Mouse (Mus musculus): ENCODE data around the gene Ddx21.
"Not testable (repeated sequence)": the region's sequence is repeated elsewhere in the genome, so short reads cannot be mapped to it uniquely, and the experiment has no call there.

Gene Ddx21
- long read RNA-seq, experiment 1, full-length matches to known transcripts = 8 of 21 reads
- long read RNA-seq, experiment 1, partial matches to known transcripts = 11 of 21 reads
- long read RNA-seq, experiment 1, other reads (novel, unspliced or antisense) = 2 of 21 reads
- long read RNA-seq, experiment 2, full-length matches to known transcripts = 3 of 24 reads
- long read RNA-seq, experiment 2, partial matches to known transcripts = 21 of 24 reads
- long read RNA-seq, experiment 2, other reads (novel, unspliced or antisense) = 0 of 24 reads

DNA sequence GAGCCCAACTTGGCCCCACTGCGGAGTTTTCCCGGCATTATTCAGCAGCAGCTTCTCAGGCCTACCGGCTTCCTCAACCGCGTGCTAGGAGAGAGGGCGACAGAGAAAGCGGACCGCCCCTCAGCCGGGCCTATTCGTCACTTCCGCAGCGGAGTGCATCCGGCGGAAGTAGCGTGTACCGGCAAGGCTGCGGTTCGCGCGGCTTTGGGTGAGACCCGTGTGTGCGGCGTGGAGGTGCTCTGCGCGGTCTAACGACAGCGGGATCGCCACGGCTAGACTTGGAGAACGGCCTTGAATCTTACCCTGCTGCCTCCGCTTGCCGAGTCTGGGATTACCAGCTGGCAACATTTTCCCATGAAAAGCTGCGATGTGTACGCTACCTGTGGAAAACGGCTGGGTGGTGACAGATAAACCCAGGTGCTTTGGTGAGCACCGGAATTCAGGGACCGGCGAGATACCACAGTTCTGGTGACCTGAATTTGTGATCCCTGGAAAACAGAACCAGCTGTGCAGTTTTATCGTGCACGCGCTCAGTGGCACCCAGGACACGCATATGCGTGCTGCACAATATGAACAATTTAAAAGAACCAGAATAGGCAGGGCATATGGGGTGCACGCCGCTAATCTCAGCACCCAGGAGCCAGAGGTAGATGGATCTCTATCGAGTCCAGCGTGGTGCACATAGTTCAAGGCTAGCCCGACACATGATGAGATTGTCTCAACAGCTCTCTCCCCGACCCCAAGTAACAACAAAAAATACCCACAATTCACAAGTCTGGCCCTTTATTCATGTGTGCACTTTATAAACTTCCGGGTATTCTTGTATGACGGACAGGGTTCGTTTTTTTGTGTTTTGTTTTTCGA, at the start of gene Ddx21:
Gene Ddx21, minus strand, starts transcription at position 105 of the 864 bp plus-strand sequence.
- intact Hi-C loops (cut with DNase I) = no loop called here

DNA sequence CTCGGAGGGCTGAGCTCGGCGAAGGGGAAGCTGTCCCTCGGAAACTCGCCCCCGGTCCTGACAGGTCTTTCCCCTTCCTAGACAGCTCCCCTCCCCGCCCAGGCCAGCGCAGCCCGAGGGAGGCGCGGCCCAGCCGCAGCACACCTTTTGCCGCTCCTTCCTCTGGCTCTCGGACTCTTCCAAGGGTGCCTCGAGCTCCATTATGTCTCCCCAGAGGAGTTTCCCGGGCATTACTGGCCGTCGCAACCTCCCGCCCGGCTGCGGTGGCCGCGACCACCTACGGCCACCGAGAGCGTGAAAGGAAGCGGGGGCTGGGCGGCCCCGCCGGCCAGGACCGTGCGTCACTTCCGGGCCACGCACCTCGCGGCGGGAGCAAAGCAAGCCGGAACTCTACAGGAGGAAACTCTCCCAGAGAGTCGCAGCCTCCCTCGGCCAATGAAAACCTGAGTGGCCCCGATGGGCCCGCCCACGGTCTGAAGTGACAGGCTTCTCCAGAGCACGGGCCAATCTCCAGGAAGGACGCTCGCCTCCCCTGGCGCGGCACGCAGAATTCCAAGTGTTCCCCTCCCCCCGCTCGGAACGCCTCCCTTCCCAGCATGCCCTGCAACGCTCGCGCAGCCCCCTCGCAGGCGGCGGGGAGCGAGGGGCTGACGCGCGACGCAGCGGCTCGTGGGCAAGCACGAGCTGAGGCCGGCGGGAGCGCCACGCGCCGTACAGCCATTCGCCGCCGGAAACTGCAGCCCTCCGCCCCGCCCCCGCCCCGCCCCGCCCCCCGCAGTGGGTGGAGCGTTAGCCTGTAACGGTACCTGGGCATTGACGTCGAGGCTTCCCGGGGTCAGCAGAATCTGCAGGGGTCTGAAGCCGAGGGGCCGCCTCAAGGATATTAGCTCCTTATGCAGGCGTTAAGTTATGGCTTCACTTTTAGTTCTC, 49.1 kb upstream of the Ddx21 start, which contains the start of gene Ddx50:
Gene Ddx50, minus strand, starts transcription at position 338 of the 930 bp plus-strand sequence.
- intact Hi-C loops (cut with DNase I) = no loop called here

DNA sequence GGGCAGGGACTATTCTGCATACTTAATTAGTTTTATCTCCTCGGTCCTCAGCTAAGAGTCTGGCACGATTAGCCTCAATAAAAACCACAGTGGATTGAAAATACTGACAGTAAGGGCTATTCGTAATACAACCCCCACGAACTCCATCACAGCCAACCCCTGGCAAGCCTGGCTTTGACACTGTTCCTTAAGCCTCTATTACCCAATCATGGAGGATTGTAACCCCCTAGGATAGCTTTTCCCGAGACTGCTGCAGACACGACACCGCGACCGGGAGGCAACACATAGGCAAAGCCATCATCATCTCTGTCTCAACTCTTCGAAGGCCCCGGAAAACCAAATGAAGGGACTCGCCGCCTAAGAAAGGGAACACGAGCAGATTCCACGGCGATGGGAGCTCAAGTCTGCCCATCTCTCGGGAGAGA, 48.3 kb upstream of the Ddx21 start:
- intact Hi-C loops (cut with DNase I) = no loop called here

DNA sequence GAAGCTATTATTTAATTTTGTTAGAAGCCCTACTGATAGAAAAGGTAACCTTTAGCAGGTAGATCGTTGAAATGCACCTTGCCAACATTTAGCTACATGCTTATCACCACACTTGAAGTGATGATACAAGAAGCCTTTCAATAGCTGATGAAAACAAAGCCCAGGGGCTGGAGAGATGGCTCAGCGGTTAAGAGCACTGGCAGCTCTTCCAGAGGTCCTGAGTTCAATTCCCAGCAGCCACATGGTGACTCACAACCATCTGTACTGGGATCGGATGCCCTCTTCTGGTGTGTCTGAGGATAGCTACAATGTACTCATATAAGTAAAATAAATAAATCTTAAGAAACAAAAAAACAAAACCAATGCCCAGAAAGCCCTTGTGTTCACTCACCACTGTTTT, 2.1 kb upstream of the Ddx21 start:
- intact Hi-C loops (cut with DNase I) = no loop called here

DNA sequence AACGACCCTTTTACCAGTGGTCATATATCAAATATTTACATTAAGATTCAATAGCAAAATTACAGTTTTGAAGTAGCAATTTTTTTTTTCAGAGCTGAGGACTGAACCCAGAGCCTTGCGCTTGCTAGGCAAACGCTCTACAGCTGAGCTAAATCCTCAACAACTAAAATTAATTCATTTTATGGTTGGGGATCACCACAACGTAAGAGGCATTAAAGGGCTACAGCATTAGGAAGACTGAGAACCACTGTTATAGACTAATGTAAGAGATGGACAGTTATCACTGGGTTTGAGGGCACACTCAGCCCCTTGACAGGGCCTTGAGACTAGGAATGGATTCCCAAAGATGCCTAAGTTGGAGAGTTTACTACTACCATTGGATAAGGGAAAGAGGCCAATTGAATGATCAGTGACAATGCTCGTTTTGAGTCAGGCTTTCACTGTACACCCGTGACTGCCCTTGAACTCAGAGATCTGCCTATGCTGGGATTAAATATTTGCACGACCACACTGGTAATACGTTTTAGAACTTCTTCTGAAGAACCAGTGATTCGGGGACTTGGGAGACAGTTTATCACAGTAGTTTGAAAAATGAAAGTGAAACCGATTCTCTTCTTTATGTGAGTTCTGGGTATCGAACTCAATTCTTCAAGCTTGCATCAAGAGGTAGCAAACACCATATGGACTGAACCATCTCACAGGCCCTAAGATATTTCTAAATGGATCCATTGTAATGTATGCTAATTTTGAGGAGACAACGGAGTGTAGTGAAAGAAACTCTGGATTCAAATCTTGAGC, 1.4 kb upstream of the Ddx21 start:
- intact Hi-C loops (cut with DNase I) = no loop called here

DNA sequence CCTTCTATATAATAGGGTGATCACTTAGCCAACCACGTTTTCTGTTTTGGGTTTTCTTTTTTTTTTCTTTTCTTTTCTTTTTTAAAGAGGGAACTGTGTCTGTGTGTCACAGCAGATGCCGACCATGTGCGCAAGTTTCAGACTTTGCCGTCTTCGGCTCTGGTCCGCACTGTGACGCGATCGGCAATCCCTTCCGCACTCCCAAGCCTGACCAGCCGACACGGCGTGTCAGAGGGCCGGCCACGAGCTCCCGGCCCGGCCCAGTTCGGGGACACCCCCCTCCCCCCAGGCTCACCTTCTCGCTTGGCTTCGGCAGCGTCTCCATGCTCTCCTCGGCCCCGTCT, 276 bp downstream of the Ddx21 start:
- intact Hi-C loops (cut with DNase I) = no loop called here

DNA sequence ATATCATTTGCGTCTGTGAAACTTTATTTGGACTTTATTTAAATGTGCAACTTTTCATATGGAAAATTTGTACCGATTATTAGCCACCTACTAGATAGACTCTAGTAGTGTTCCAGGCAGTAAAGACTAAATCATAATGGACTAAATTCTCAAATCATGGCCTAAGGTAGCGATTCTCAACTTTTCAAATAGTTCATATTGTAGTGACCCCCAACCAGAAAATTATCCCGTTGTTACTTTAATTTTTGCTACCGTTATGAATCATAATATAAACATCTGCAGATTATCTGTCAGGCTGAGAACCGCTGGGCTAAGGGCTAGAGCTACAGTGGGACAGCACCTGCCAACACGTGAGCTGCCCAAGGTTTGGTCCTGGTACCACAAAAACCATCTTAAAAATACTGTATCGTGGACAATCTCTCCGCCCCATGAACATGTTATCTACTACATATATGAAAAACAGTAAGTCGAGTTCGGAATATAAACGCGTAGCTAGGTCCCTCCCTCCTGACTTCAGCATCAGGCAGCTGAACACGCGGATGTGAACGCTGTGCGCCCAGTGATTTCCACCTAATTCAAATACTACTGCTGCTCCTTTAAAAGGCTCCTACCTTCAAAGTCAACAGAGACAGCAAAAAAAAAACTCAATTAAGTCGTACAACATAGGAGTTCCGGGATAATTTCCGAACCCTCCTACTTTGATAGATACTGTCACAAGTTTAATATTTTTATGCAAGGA, 859 bp downstream of the Ddx21 start:
- intact Hi-C loops (cut with DNase I) = no loop called here

DNA sequence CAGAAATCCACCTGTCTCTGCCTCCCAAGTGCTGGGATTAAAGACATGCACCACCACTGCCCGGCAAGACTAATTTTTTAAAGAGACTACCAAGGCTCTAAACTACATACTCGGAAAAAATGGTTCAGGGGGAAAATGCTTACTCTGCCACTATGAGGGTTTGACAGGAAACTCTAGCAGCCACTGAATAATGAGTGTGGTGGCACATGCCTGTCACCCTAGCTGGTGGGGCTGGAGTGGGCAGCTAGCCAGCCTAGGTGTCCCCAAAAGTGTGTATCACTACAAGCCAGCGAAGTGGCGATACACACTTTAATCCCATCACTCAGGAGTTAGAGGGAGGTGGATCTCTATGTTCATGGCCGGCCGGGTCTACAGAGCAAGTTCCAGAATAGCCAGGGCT, 2.0 kb downstream of the Ddx21 start:
- intact Hi-C loops (cut with DNase I) = no loop called here

DNA sequence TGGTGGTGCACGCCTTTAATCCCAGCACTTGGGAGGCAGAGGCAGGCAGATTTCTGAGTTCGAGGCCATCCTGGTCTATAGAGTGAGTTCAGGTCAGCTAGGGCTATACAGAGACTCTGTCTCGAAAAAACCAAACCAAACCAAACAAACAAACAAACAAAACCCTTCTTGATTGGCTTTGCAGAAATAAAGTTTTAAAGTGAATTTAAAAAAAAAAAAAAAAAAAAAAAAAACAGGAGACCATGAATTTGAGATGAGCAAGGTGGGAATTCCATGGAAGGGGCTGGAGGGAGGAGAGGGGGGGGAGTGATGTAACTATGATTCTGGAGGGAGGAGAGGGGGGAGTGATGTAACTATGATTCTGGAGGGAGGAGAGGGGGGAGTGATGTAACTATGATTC, 2.8 kb downstream of the Ddx21 start:
- intact Hi-C loops (cut with DNase I) = loop anchor here (5.0 kb wide), 1 partner anchor 48 kb away; no protein-coding TSS in a partner anchor

DNA sequence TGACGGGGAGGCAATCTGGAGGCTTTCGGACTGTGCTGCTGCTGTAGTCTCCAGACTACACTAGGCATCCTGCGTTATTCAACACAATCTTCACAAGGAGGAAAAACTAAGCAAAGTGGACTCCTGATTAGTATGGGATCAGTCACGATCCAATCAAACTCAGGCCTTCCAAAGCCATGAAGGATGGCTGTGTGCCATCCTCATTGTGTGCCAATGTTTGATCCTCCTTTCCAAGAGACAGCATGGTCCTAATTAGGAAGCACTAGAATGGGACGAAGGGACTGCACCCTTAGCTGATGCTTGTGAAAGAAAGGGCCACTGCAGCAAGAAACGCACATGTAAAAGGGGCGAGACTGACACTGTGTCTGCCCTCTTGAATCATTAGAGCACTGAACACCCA, 9.6 kb downstream of the Ddx21 start:
- intact Hi-C loops (cut with DNase I) = no loop called here

DNA sequence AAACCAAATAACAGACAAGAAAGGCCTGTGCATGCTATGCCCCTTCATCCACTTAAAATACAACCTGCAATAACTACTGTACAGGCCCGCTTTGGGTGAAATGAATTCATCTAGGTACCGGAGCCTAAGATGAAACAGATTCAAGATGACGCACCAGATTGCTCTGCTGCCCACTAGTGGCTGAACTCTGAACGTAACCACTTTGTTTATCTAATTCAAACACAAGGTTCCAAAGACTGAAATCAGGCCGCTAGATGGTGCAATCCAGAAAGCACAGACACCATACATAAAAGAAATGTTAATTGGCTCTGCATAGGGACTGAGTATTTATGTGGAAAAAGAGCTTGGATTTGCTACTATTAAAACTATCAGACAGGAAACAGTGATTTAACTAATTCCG, 11.9 kb downstream of the Ddx21 start:
- intact Hi-C loops (cut with DNase I) = no loop called here

DNA sequence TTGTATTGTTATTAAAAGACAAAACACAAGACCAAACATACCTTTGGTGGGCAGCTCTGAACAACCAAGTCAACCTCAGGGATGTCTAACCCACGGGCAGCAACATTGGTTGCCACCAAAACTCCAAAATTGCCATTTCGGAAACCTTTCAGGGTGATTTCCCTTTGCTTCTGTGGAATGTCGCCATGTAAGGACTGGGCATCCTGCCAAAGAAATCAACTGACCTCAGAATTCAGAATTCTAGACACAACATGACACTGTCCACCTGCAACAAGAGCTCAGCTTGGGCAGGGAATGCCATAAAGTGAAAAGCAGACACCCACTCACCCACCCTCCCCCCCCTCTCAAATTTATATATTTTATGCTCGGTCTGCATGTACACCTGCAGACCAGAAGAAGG, 13.5 kb downstream of the Ddx21 start:
- intact Hi-C loops (cut with DNase I) = loop anchor here (5.0 kb wide), 1 partner anchor 34 kb away; no protein-coding TSS in a partner anchor

DNA sequence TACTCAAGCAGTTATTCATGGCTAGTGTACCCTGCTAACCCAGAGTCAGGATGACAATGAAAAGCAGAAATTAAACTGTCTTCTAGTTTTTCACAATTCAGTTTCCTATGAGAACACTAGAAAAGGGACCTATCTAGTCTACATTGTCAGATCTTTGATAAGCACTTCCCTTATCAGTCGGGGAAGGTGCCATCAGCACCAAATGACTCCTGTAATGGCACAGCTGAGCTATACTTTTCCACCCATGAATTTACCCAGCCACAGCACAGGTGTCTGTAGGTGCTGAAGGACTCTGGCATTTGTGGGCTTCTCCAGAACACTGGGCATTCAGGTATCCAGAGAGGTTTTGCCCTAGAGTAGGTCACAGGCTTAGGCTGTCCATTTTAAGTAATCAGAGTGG, 18.8 kb downstream of the Ddx21 start:
- intact Hi-C loops (cut with DNase I) = no loop called here

DNA sequence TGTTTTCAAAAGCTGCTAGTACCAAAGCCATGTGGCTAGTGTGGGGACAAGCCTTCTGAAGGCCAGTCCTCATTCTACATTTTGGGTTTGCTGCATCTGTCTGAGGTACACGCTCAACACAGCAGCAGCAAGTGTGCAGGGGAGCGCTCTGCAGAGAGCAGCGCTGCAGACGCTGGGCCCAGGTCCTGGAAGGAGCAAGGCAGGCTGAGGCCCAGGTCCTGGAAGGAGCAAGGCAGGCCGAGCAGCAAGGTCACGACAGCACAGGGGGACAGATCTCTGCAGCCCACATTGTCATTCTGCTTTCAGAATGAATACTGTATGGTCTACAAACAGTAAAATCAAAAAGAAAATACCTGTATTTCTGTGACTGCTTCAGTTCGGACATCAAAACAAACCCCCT, 19.4 kb downstream of the Ddx21 start:
- intact Hi-C loops (cut with DNase I) = no loop called here

DNA sequence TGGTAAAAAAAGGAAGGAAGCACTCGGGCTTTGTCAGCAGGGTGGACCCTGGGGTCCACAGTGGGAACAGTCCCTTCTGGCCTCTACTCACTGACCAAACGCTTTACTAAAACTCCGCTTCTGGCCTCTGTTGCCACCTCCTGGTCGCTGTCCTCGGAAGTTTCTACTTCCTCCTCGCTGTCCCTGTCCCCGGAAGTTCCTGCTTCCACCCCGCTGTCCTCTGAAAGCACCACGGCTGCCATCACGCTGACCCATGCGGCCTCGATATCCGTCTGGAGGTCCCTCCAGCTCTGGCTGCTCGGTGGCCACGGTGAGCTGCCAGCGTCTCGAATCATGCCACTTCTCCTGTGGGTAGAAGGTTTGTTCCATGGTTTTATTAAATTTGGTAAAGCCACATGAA, 19.8 kb downstream of the Ddx21 start:
- intact Hi-C loops (cut with DNase I) = no loop called here

DNA sequence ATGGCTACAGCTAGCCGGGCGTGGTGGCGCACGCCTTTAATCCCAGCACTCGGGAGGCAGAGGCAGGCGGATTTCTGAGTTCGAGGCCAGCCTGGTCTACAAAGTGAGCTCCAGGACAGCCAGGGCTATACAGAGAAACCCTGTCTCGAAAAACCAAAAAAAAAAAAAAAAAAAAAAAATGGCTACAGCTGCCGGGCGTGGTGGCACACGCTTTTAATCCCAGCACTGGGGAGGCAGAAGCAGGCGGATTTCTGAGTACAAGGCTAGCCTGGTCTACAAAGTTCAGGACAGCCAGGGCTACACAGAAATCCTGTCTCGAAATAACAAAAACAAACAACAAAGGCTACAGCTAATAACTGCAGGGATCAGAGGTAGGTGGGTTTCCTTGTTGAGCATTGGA, 23.0 kb downstream of the Ddx21 start:
- intact Hi-C loops (cut with DNase I) = not testable (repeated sequence)

DNA sequence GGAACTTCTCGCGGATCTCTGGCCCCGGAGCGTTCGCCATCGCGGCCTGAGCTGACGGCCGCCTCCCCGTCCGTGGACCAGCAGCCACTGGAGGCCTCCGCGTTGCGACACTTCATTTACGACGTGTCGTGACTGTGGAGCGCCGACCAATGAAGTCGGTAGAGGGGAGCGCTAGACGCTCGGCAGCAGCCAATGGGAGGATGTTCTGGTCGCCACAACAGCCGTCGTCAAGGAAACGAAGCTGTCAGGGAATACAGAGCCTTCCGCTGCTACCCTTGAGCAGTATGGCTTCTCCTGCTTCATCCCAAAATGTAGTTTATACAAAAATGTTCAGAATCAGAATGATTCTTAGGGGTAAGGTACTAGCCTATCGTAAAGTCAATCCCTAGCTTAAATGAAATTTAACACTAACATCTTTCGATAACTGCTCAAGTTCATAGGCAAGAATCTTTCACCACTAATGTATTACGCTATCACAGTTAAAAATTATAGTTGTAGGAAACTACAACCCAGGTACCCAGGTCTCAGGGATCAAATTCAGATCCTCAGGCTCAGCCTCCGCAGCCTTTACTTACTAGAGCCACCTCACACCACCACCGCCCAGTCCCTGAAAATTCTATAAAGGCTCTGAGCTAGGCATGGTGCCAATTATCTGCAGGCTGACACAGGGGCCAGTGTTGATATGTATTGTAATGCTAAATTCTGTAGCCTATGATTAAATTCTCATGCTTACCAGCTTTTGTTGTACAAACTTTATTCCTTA, 23.6 kb downstream of the Ddx21 start, which contains the start of gene Kif1bp:
Gene Kif1bp, minus strand, starts transcription at position 120 of the 763 bp plus-strand sequence.
- intact Hi-C loops (cut with DNase I) = no loop called here

DNA sequence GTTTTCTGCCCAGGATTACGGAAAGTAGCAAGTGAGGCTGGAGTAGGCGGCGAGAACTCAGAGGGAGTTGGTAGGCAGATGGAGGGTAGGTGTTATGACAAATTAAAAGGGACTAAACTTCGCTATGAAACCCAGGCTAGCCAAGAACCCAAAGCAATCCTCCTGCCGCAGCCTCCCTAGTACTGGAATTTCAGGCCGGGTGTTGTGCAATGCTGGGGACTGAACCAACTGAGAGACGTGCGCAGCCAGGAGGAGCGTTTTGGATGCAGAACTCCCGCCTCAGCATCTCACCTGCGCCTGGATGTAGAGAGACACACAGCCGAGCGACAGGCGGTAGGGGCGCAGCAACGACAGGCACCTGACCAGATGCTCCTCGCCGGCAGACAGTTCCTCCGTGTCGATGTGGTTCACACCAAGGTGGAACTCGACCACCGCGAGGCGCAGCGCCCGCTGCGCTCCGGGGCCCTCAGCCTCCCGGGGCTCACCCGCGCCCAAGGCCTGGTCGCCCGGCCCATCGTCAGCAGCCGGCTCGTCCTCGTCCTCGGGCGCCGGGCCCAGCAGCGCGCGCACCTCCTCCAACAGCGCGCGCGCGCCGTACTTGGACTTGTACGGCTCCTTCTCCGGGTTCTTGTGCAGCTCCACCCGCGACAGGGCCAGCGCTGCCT, 24.3 kb downstream of the Ddx21 start:
- intact Hi-C loops (cut with DNase I) = no loop called here

DNA sequence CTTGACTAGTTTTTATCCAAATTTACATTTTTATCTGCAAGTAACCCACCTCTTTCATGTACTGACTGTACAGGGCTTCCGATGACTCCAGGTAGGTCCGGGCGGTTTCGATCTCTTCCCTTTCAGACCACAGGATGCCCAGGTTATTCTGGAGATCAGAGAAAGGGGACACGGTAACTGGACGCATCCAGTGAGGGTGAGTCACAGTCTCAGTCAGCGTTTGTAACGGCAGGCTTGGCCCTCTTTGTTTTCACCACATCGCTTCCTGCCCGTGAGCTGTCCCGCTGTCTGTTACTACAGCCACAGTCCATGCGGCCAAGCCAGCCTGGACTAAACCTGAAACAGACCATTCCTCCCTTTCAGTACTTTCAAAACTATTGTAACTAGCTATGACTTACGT, 27.1 kb downstream of the Ddx21 start:
- intact Hi-C loops (cut with DNase I) = no loop called here
